Mouse (Mus musculus) midbrain, embryonic 15.5 days (tissue): ENCODE data around the gene Pcsk4. TPM values are rescaled to one million over a fixed set of nuclear protein-coding genes. Genes with fewer than 3 reads are reported as not detected.
A peak's percentile ranks its signal among the peaks of the same experiment; 100 is the strongest.

Experiments used
- ATAC-seq: fragments of 200-750 bp; cut with Nextera tagmentation; replicated peaks from 2 replicates; pipeline ENCODE4 v1.8.0; 2017; ENCODE audit warnings: moderate TSS enrichment
- H3K27ac ChIP-seq: fragments of 300-500 bp; sonication (generic); 2 replicates; pipeline ENCODE4 v1.5.1; 2015; ENCODE audit warnings: mild to moderate bottlenecking, inconsistent platforms
- H3K27me3 ChIP-seq: fragments of 300-500 bp; sonication (generic); replicated peaks from 2 replicates; pipeline ENCODE4 v1.6.1; 2015; ENCODE audit warnings: inconsistent platforms
- H3K36me3 ChIP-seq: fragments of 300-500 bp; sonication (generic); replicated peaks from 2 replicates; pipeline ENCODE4 v1.6.1; 2015; ENCODE audit warnings: inconsistent platforms
- H3K4me1 ChIP-seq: fragments of 300-500 bp; sonication (generic); 2 replicates; pipeline ENCODE4 v1.6.1; 2015; ENCODE audit warnings: inconsistent platforms
- H3K4me2 ChIP-seq: fragments of 300-500 bp; sonication (generic); 2 replicates; pipeline ENCODE4 v1.6.1; 2015; ENCODE audit warnings: inconsistent platforms, mild to moderate bottlenecking, moderate library complexity
- H3K4me3 ChIP-seq: fragments of 300-500 bp; sonication (generic); 2 replicates; pipeline ENCODE4 v1.5.1; 2015; ENCODE audit warnings: mild to moderate bottlenecking, inconsistent platforms
- H3K9ac ChIP-seq: fragments of 300-500 bp; sonication (generic); 2 replicates; pipeline ENCODE4 v1.6.1; 2015; ENCODE audit warnings: mild to moderate bottlenecking, inconsistent platforms
- H3K9me3 ChIP-seq: fragments of 300-500 bp; sonication (generic); 2 replicates; pipeline ENCODE4 v1.6.1; 2016; ENCODE audit warnings: inconsistent platforms
- WGBS: fragments of 180-500 bp; shearing (Covaris S2); methylation state at CpG from one replicate; pipeline ENCODE4 v1.1.7; 2015; ENCODE audit warnings: mixed read lengths; 5-methylcytosine and 5-hydroxymethylcytosine counted together
- polyA plus RNA-seq: library from polyadenylated mRNA; unstranded; fragments of >200 nt; fragmentation: Nextera tagmentation; extraction: Ambion mirVana; gene quantifications from 2 replicates; pipeline ENCODE4 v1.2.1, GENCODE M21; 2015

Pcsk4 gene
- polyA plus RNA-seq, 1 experiment from 2014 or later, result 4.4 TPM

DNA sequence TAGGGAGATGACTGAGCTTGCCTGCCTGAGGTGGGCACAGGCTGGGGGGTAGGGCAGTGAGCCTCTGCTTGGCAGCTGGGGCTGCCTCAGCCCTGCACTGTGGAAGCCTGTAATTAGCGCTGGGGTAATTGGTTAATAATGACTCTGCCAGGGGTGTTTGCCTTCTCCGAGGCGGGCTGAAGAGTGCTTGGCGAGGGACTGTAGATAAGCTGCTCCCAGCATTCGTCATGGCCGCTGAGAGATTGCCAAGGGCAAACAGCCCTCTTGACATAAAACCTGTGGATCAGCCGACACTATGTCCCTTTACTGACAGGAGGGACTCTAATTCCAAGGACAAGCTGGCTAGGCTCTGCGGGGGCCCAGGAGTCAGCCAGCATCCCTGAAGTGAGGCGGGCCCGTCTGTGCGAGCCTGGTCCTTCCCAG lies 12.9 kb downstream of the Pcsk4 start:
- 0 out of 2 replicates have a peak overlapping the region, but pooled peaks have one; percentile 36 for H3K27ac ChIP-seq
- no peak overlapping the region for H3K4me2 ChIP-seq
- no peaks in the 10 kb centered on the region for H3K9me3 ChIP-seq
- no peaks in the 10 kb centered on the region for H3K27me3 ChIP-seq
- H3K4me1 ChIP-seq, result peaks cover 44% of the 10 kb centered on the region
- no peak overlapping the region for H3K9ac ChIP-seq
- ATAC-seq, result no peak
- H3K36me3 ChIP-seq, result peaks cover 69% of the 10 kb centered on the region
- no peak overlapping the region for H3K4me3 ChIP-seq
- WGBS, result 37% methylated on average over 11 of the region's 11 CpGs

DNA sequence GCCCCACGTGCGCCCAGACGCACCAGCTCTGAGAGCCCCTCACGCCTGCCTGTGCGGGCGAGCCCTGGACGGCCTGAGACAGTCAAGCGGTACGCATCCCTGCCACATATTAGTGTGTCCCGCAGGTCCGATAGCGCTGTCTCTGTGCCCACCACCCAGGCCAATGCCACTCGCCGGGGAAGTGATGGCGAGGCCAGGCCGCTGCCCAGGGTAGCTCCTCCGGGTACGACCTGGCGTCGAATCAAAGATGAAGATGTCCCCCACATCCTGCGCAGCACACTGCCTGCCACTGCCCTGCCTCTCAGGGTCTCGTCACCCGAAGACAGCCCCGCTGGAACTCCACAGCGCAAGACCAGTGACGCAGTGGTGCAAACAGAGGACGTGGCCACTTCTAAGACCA lies 14.0 kb downstream of the Pcsk4 start:
- WGBS, result 56% methylated on average over 27 of the region's 27 CpGs
- ATAC-seq, result no peak
- no peak overlapping the region for H3K4me2 ChIP-seq
- H3K27ac ChIP-seq, result no peak overlapping the region
- H3K36me3 ChIP-seq, result peaks cover 76% of the 10 kb centered on the region
- H3K4me1 ChIP-seq, result peaks cover 41% of the 10 kb centered on the region
- H3K27me3 ChIP-seq, result no peaks in the 10 kb centered on the region
- no peak overlapping the region for H3K4me3 ChIP-seq
- no peaks in the 10 kb centered on the region for H3K9me3 ChIP-seq
- H3K9ac ChIP-seq, result no peak overlapping the region

DNA sequence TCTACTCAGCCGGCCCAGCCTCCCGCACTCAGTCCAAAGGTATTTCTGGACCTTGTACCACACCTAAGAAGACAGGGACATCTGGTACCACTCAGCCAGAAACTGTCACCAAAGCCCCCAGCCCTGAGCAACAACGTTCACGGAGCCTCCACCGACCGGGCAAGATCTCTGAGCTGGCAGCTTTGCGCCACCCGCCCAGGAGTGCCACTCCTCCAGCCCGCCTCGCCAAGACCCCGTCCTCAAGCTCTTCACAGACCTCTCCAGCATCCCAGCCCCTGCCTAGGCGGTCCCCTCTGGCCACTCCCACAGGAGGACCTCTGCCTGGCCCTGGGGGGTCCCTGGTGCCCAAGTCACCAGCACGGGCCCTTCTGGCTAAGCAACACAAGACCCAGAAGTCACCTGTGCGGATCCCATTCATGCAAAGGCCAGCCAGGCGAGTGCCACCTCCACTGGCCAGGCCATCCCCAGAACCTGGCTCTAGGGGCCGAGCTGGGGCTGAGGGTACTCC lies 14.8 kb downstream of the Pcsk4 start:
- H3K9ac ChIP-seq, result no peak overlapping the region
- no peak overlapping the region for H3K4me3 ChIP-seq
- peaks cover 35% of the 10 kb centered on the region for H3K4me1 ChIP-seq
- 55% methylated on average over 16 of the region's 16 CpGs for WGBS
- H3K9me3 ChIP-seq, result no peaks in the 10 kb centered on the region
- H3K27ac ChIP-seq, result no peak overlapping the region
- H3K36me3 ChIP-seq, result peaks cover 83% of the 10 kb centered on the region
- ATAC-seq, result no peak
- no peak overlapping the region for H3K4me2 ChIP-seq
- no peaks in the 10 kb centered on the region for H3K27me3 ChIP-seq

DNA sequence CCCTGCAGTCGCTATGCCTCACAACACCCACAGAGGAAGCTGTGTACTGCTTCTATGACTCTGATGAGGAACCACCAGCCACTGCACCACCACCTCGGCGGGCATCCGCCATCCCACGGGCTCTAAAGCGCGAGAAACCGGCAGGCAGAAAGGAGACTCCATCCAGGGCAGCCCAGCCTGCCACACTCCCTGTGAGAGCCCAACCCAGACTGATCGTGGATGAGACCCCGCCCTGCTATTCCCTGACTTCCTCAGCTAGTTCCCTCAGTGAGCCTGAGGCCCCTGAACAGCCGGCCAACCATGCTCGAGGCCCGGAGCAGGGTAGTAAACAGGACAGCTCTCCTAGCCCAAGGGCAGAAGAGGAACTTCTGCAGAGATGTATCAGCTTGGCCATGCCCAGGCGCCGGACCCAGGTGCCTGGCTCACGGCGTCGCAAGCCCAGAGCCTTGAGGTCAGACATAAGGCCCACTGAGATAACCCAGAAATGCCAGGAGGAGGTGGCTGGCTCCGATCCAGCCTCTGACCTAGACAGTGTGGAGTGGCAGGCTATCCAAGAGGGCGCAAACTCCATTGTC lies 15.6 kb downstream of the Pcsk4 start:
- H3K27me3 ChIP-seq, result no peaks in the 10 kb centered on the region
- no peak overlapping the region for H3K4me2 ChIP-seq
- H3K36me3 ChIP-seq, result peaks cover 89% of the 10 kb centered on the region
- H3K9me3 ChIP-seq, result no peaks in the 10 kb centered on the region
- 63% methylated on average over 20 of the region's 20 CpGs for WGBS
- no peak overlapping the region for H3K27ac ChIP-seq
- peaks cover 27% of the 10 kb centered on the region for H3K4me1 ChIP-seq
- no peak overlapping the region for H3K9ac ChIP-seq
- H3K4me3 ChIP-seq, result no peak overlapping the region
- ATAC-seq, result no peak

DNA sequence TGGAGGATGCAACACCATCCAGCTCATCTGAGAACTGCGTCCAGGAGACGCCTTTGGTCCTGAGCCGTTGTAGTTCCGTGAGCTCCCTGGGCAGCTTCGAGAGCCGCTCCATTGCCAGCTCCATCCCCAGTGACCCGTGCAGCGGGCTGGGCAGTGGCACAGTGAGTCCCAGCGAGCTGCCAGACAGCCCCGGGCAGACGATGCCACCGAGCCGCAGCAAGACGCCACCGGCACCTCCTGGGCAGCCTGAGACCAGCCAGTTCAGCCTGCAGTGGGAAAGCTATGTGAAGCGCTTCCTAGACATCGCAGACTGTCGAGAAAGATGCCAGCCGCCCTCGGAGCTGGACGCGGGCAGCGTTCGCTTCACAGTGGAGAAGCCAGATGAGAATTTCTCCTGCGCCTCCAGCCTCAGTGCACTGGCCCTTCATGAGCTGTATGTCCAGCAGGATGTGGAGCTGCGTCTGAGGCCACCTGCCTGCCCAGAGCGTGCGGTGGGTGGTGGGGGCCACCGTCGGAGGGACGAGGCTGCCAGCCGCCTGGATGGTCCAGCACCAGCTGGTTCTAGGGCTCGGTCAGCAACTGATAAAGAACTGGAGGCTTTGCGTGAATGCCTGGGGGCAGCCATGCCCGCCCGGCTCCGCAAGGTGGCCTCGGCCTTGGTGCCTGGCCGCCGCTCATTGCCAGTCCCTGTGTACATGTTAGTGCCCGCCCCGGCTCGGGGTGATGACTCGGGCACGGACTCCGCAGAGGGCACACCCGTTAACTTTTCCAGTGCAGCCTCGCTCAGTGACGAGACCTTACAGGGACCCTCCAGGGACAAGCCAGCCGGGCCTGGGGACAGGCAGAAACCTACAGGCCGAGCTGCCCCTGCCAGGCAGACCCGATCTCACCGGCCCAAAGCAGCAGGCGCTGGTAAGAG lies 16.5 kb downstream of the Pcsk4 start:
- peaks cover 26% of the 10 kb centered on the region for H3K4me1 ChIP-seq

DNA sequence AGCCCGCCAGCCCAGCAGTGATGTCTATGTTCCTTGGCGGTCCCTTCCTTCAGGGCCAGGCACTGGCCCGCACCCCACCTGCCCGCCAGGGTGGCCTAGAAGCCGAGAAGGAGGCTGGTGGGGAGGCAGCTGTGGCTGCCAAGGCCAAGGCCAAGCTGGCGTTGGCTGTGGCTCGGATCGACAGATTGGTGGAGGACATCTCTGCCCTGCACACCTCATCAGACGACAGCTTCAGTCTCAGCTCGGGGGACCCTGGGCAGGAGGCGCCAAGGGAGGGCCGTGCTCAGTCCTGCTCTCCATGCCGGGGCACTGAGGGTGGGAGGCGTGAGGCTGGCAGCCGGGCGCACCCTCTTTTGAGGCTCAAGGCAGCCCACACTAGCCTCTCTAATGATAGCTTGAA lies 17.7 kb downstream of the Pcsk4 start:
- no peak for ATAC-seq
- H3K4me2 ChIP-seq, result no peak overlapping the region
- 87% methylated on average over 16 of the region's 16 CpGs for WGBS
- H3K9ac ChIP-seq, result no peak overlapping the region
- no peak overlapping the region for H3K27ac ChIP-seq
- H3K4me1 ChIP-seq, result peaks cover 16% of the 10 kb centered on the region
- no peak overlapping the region for H3K4me3 ChIP-seq
- H3K27me3 ChIP-seq, result no peaks in the 10 kb centered on the region
- H3K36me3 ChIP-seq, result peaks cover 93% of the 10 kb centered on the region
- H3K9me3 ChIP-seq, result no peaks in the 10 kb centered on the region

More for the DNA sequence above, 16.5 kb downstream of the Pcsk4 start:
- no peaks in the 10 kb centered on the region for H3K9me3 ChIP-seq
- H3K4me3 ChIP-seq, result no peak overlapping the region
- no peaks in the 10 kb centered on the region for H3K27me3 ChIP-seq
- WGBS, result 74% methylated on average over 54 of the region's 54 CpGs
- peaks cover 92% of the 10 kb centered on the region for H3K36me3 ChIP-seq
- H3K27ac ChIP-seq, result no peak overlapping the region
- no peak for ATAC-seq
- H3K4me2 ChIP-seq, result no peak overlapping the region
- no peak overlapping the region for H3K9ac ChIP-seq

DNA sequence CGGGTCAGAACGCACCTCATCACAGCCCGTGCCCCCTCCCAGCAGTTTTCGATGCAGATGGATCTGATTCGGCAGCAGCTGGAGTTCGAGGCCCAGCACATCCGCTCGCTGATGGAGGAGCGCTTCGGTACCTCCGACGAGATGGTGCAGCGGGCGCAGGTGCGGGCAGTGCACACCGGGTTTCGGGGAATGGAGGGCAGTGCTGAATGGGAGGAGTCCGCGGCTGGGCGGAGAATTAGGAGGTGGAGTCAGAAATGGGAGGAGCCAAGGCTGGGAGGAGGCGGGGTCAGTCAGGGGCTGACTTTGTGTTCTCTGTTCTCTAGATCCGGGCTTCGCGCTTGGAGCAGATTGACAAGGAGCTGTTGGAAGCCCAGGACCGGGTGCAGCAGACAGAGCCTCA lies 24.4 kb downstream of the Pcsk4 start:
- Histone ChIP-seq H3K36me3 (peaks cover 63% of the 10 kb centered on the region), H3K4me1 (peaks cover 45% of the 10 kb centered on the region), H3K27ac (no peak overlapping the region), H3K9ac (peak overlapping the region; percentile 1; the same call in 1 of the 2 replicates), H3K27me3 (no peaks in the 10 kb centered on the region), H3K4me3 (no peak overlapping the region), H3K9me3 (no peaks in the 10 kb centered on the region), H3K4me2 (peak overlapping the region; percentile 26)
- 31% methylated on average over 25 of the region's 25 CpGs for WGBS
- ATAC-seq, result no peak

DNA sequence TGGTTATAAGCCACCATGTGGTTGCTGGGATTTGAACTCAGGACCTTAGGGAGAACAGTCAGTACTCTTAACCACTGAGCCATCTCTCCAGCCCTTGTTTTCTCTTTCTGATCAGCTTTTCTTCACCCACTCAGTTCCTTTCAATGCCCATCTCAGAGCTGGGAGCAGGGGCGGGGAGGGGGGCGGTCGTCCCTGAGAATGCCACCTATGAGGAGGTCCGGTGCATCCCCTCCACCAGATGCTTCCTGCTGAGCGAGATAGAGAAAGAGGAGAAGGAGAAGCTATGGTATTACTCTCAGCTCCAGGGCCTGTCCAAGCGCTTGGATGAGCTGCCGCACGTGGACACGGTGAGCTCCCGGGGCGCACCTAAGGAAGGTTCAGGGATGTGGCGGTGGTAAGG lies 24.8 kb downstream of the Pcsk4 start:
- Histone ChIP-seq H3K27me3 (no peaks in the 10 kb centered on the region), H3K9me3 (no peaks in the 10 kb centered on the region), H3K27ac (no peak overlapping the region), H3K4me2 (peak overlapping the region; percentile 26), H3K36me3 (peaks cover 60% of the 10 kb centered on the region), H3K4me1 (peaks cover 45% of the 10 kb centered on the region), H3K4me3 (no peak overlapping the region), H3K9ac (peak overlapping the region; percentile 1; the same call in 1 of the 2 replicates)
- ATAC-seq, result no peak
- 39% methylated on average over 12 of the region's 12 CpGs for WGBS

DNA sequence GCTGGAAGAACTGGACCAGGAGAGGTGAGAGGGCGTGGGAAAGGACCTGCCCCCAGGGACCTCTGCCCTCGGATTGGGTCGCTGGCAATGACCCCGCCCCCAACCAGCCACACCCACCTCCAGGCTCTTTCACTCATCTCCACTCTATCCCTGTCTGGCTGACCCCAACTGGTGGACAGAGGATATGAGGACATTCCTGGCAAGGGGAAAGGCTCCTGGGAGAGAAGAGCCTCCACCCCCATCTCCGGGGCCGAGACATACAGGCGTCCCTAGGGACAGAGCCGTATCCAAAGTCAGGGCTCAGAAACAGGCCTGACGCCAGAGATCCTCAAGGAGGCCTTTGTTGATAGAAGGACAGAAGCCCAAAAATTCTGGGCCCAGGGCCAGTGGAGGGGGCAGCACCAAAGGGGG lies 26.8 kb downstream of the Pcsk4 start:
- Histone ChIP-seq H3K9me3 (no peaks in the 10 kb centered on the region), H3K27ac (peak overlapping the region; percentile 98), H3K4me3 (peak overlapping the region; percentile 67), H3K36me3 (peaks cover 40% of the 10 kb centered on the region), H3K9ac (peak overlapping the region; percentile 92), H3K27me3 (no peaks in the 10 kb centered on the region), H3K4me2 (peak overlapping the region; percentile 98), H3K4me1 (peaks cover 58% of the 10 kb centered on the region)
- ATAC-seq, result no peak
- 9% methylated on average over 9 of the region's 9 CpGs for WGBS

DNA sequence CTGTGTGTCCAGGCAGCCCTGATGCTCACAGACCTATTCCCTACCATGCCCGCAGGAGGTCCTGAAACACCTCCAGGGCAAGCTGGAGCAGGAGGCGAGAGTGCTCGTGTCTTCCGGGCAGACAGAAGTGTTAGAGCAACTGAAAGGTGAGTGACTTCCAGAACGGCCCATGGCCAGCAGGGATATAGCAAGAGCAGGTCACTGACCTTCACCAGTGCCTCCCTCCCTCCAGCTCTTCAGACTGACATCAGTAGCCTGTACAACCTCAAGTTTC lies 27.3 kb downstream of the Pcsk4 start:
- peak overlapping the region; percentile 98 for H3K27ac ChIP-seq
- 46% methylated on average over 5 of the region's 5 CpGs for WGBS

DNA sequence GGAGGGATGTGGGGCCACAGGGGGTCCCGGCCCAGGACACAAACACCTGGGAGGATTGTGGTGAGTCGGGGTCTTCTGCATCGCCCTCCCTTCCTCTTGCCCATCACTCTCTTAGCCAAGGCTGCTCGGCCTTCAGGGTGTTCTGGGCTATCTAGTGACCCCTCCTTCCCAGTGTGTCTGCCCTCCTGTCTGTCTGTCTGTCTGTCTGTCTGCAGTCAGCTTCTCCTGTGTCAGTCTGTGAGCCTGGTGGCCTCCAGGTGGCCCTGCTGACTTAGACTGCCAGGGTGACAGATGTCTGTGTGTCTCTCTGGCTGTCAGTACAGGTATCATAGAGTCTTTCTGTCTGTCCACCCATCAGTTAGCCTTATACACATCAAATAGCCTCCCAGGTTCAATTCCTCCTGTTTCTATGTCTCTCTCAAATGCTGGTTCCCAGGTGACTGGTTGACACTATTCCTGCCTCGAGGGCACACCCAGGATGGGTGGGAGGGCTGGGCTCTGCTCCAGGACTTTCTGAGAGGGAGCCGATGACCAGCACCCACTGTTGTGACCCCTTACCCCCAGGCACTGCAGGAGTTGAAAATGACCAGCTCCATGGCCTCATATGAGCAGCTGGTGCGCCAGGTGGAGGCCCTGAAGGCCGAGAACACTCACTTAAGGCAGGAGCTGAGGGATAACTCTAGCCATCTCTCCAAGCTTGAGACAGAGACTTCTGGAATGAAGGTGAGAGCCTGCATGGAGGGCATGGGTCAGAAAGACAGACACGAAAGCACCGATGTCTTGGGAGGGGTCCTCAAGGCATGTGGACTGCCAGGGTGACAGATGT lies 27.8 kb downstream of the Pcsk4 start:
- WGBS, result 53% methylated on average over 10 of the region's 10 CpGs
- peak overlapping the region; percentile 67 for H3K4me3 ChIP-seq
- peak overlapping the region; percentile 98 for H3K4me2 ChIP-seq
- H3K27me3 ChIP-seq, result no peaks in the 10 kb centered on the region
- peaks cover 30% of the 10 kb centered on the region for H3K36me3 ChIP-seq
- H3K9me3 ChIP-seq, result no peaks in the 10 kb centered on the region
- peak overlapping the region; percentile 92 for H3K9ac ChIP-seq
- H3K4me1 ChIP-seq, result peaks cover 68% of the 10 kb centered on the region
- H3K27ac ChIP-seq, result peak overlapping the region; percentile 98
- ATAC-seq, result no peak

More for the DNA sequence above, 27.3 kb downstream of the Pcsk4 start:
- Histone ChIP-seq H3K9ac (peak overlapping the region; percentile 92), H3K27me3 (no peaks in the 10 kb centered on the region), H3K4me3 (peak overlapping the region; percentile 67), H3K36me3 (peaks cover 36% of the 10 kb centered on the region), H3K4me2 (peak overlapping the region; percentile 98), H3K9me3 (no peaks in the 10 kb centered on the region), H3K4me1 (peaks cover 63% of the 10 kb centered on the region)
- ATAC-seq, result no peak

DNA sequence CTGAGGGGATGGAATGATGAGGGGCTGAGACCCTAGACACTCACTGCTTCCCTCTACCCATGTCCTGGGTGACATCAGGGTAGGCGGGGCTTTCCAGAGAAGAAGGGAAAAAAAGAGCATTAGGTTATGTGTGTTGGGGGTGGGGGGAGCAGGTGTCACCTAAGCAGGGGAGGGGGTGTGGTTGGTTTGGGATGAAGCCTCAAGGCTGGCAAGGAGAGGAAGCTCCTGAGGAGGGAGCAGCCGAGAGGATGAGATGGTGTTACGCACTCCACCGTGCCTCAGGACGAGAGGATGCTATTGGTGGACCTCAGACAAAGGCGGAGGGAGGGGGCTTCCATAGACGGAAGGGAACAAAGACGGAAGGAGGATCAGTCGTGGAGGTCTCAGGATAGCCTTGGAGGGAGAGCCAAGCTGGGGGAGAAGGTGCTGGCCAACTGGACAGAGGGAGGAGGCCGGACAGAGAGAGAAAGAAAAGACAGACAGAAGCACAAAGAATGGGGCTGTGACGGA lies 28.6 kb downstream of the Pcsk4 start:
- 2% methylated on average over 11 of the region's 11 CpGs for WGBS
- H3K9me3 ChIP-seq, result no peaks in the 10 kb centered on the region
- H3K4me1 ChIP-seq, result peaks cover 73% of the 10 kb centered on the region

More for the DNA sequence above, 28.6 kb downstream of the Pcsk4 start:
- Histone ChIP-seq H3K4me2 (peak overlapping the region; percentile 98), H3K27ac (peak overlapping the region; percentile 98), H3K36me3 (peaks cover 23% of the 10 kb centered on the region), H3K4me3 (peak overlapping the region; percentile 67), H3K9ac (peak overlapping the region; percentile 92), H3K27me3 (no peaks in the 10 kb centered on the region)
- ATAC-seq, result peak; percentile 85
